Mouse (Mus musculus) bone marrow macrophage, adult 2 months (primary cell): ENCODE measurements around the gene Nolc1. TPM values are rescaled to one million over a fixed set of nuclear protein-coding genes. Genes with fewer than 3 reads are reported as not detected.
"Not testable (repeated sequence)": the region's sequence is repeated elsewhere in the genome, so short reads cannot be mapped to it uniquely, and the experiment has no call there.

Source experiments
- H3K27ac ChIP-seq: 2 replicates; pipeline ENCODE4 v1.5.1; 2012; ENCODE audit warnings: low read depth, low read length; ENCODE audit not compliant: insufficient read depth
- H3K4me1 ChIP-seq: 2 replicates; pipeline ENCODE4 v1.6.1; 2012; ENCODE audit warnings: low read length; ENCODE audit not compliant: control insufficient read depth, insufficient read depth
- H3K4me3 ChIP-seq: 2 replicates; pipeline ENCODE4 v1.5.1; 2012; ENCODE audit warnings: mild to moderate bottlenecking, low read length, moderate library complexity; ENCODE audit not compliant: insufficient read depth
- CTCF ChIP-seq: IDR thresholded peaks from 2 replicates; pipeline ENCODE4 v1.5.1; 2012; ENCODE audit warnings: low read depth, mild to moderate bottlenecking, low read length, moderate library complexity
- POLR2A ChIP-seq: IDR thresholded peaks from 2 replicates; pipeline ENCODE4 v1.6.1; 2012; ENCODE audit warnings: mild to moderate bottlenecking, low read depth, low read length, borderline replicate concordance
- polyA plus RNA-seq: library from polyadenylated mRNA; stranded (reverse); fragments of >200 nt; gene quantifications from 2 replicates; pipeline ENCODE4 v1.2.4, GENCODE M21; 2012; ENCODE audit not compliant: missing spikeins, insufficient read depth, insufficient read length

The Nolc1 gene
- polyA plus RNA-seq, 1 experiment = 15.8 TPM

DNA sequence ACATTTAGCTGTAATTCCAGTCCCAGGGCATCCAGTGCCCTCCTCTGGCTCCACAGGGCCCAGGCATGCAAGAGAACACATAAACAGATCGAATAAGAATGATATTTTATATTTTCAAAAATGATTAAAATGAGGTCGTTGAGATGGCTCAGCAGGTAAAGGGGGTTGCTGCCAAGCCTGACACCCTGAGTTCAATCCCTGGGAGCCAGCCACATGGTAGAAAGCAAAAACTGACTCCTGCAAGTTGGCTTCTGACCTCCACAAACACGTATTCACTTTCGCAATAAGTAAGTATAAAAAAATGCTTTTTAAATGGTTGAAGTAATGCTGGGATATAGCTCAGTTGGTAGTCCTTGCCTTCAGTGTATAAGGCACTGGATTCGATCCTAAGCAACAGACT is 35.1 kb downstream of the Nolc1 start:
- H3K4me1 ChIP-seq = no peaks in the 10 kb centered on the region
- no peak overlapping the region for H3K27ac ChIP-seq
- H3K4me3 ChIP-seq = no peak overlapping the region
- TF ChIP-seq POLR2A (no peak), CTCF (no peak)

- no peaks in the 10 kb centered on the region for H3K4me1 ChIP-seq
- H3K4me3 ChIP-seq = no peak overlapping the region
- no peak for TF ChIP-seq POLR2A
- no peak for TF ChIP-seq CTCF
- H3K27ac ChIP-seq = no peak overlapping the region
These were observed 39.0 kb downstream of the Nolc1 start for GRCm38 (mm10) chr19:46114617-46115016.

DNA sequence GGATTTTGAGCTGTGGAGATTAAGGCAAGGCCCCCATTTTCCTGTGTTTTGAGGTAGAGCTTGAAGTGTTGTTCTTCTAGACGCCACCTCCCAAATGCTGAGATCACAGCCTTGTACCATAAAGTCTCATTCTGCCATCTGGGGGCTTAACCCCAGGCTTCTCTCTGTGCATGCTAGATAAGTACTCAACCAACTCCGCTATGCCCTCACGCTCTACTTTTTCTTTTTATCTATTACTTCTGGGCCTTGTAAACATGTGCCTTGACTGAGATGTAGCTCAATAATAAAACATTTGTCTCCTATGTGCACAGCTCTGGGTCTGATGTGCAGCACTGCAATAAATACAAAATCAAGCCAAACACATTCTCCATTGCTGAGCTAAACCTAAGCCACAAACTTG is 43.8 kb downstream of the Nolc1 start:
- H3K4me3 ChIP-seq = no peak overlapping the region
- H3K27ac ChIP-seq = no peak overlapping the region
- TF ChIP-seq POLR2A = no peak
- no peaks in the 10 kb centered on the region for H3K4me1 ChIP-seq

- H3K27ac ChIP-seq = no peak overlapping the region
- H3K4me1 ChIP-seq = no peaks in the 10 kb centered on the region
- no peak overlapping the region for H3K4me3 ChIP-seq
- TF ChIP-seq CTCF = no peak
These were observed 45.2 kb downstream of the Nolc1 start for GRCm38 (mm10) chr19:46120872-46121271.

GRCm38 (mm10) chr19:46123876-46124275 is 48.2 kb downstream of the Nolc1 start:
- TF ChIP-seq CTCF (no peak), POLR2A (no peak)
- Histone ChIP-seq H3K27ac (no peak overlapping the region), H3K4me1 (no peaks in the 10 kb centered on the region), H3K4me3 (no peak overlapping the region)

DNA sequence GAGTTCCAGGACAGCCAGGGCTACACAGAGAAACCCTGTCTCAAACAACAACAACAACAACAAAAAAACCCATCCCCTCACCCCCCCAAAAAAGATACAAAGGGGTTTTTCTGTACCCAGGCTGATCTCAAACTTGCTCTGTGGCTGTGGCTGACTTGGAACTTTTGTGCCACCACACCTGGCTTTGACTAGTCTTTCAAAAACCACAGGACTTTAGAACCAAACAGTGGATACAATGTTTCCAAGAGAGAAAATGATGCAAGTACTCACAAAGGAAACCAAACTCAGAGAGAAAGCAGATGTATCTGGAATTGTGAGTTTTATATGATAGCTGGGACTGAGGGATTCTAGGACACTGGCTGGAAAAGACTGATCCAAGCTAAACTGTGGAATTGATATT is 49.0 kb downstream of the Nolc1 start:
- no peak overlapping the region for H3K27ac ChIP-seq
- no peaks in the 10 kb centered on the region for H3K4me1 ChIP-seq
- H3K4me3 ChIP-seq = no peak overlapping the region
- TF ChIP-seq POLR2A (no peak), CTCF (no peak)

GRCm38 (mm10) chr19:46126301-46126700 is 50.6 kb downstream of the Nolc1 start:
- H3K4me1 ChIP-seq = peaks cover 4% of the 10 kb centered on the region; the same call in 1 of the 2 replicates
- no peak overlapping the region for H3K27ac ChIP-seq
- H3K4me3 ChIP-seq = no peak overlapping the region
- TF ChIP-seq POLR2A (no peak), CTCF (no peak)

DNA sequence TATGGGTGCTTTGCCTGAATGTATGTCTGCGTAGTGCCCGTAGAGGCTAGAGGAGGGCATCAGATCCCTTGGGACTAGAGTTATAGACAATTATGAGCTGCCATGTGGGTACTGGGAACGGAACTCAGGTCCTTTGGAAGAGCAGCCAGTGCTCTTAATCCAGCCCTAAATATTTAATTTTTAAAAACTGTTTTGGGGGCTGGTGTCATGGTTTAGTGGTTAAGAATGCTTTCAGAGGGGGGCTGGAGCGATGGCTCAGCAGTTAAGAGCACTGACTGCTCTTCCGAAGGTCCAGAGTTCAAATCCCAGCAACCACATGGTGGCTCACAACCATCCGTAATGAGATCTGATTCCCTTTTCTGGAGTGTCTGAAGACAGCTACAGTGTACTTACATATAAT is 54.1 kb downstream of the Nolc1 start:
- not testable (repeated sequence) for H3K4me3 ChIP-seq, H3K4me1 ChIP-seq, H3K27ac ChIP-seq

- Histone ChIP-seq H3K4me3 (peak overlapping the region; percentile 59), H3K4me1 (peaks cover 9% of the 10 kb centered on the region), H3K27ac (no peak overlapping the region)
- TF ChIP-seq CTCF = no peak
- no peak for TF ChIP-seq POLR2A
These were observed 55.6 kb downstream of the Nolc1 start for GRCm38 (mm10) chr19:46131283-46131682.

DNA sequence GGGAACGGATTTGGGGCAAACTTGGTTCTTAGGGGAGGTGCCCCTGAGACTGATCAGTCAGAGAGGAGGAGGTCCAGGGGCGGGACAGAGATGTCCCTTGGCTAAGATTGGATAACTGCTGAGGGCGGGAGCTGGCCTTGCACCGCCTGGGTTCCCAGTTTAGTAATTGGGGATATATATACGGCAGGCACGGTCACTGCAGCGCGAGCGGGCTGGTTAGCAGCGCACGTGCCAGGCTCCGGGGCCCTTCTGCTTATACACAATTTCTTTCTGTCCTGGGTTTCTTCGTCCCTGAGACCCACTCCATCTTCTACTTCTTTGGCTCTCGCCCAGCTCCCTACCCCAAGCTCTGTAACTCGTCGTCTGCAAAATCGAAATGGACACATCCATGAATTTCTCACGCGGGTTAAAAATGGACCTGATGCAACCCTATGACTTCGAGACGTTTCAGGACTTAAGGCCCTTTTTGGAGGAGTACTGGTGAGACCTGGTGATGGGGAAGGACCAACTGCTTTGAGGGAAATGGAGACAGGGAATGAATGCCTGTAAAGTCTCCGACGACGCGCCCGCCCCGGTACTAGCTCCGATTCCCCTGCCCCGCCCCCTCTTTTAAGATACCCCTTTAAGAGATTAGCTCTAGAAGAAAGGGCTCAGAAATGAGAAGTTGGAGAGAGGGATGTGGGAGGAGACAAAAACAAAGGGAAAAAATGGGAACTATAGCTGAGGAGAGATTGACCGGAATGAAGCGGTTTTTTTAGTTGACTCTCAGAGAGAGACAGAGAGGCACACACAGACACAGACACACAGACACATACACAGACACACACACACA is 56.2 kb downstream of the Nolc1 start, which contains the start of gene Elovl3:
TSS of gene Elovl3 (plus strand) at position 204 of the 832 bp plus-strand sequence.
- TF ChIP-seq POLR2A (no peak), CTCF (no peak)
- H3K4me1 ChIP-seq = peaks cover 9% of the 10 kb centered on the region
- no peak within 1 kb of the TSS; the same call in 1 of the 2 replicates for H3K27ac ChIP-seq
- H3K4me3 ChIP-seq = peak within 1 kb of the TSS; percentile 59
